Mouse (Mus musculus): Measurements from ENCODE around the gene Slc9a2.

Slc9a2 gene

GRCm38 (mm10) chr1:40815071-40815845 is 134.9 kb downstream of the Slc9a2 start:
- ChIA-PET CTCF (interaction anchor here in 1 of 4 experiments (1.0 kb wide), 1 partner anchor 30 kb away, joined by 3 read pairs; no protein-coding TSS in a partner anchor), POLR2A (no interaction called here)
